Mouse (Mus musculus): Measurements from ENCODE around the gene Rabepk. TPM values are rescaled to one million over a fixed set of nuclear protein-coding genes. Genes with fewer than 3 reads are reported as not detected.
A peak's percentile ranks its signal among the peaks of the same experiment; 100 is the strongest.
"Not testable (repeated sequence)": the region's sequence is repeated elsewhere in the genome, so short reads cannot be mapped to it uniquely, and the experiment has no call there.

Gene Rabepk
- polyA plus RNA-seq, 1 experiment: 21.0 TPM

GRCm38 (mm10) chr2:34772252-34773235, 27.2 kb downstream of the Rabepk start:
- TF ChIP-seq CTCF (IDR thresholded peaks at IDR 0.05; ENCODE audit: borderline replicate concordance, extremely low read depth, insufficient read depth, insufficient read length) (no peak), POLR2A (IDR thresholded peaks at IDR 0.05; ENCODE audit: borderline replicate concordance, extremely low read depth, insufficient read depth, insufficient read length, poor library complexity, severe bottlenecking) (no peak)
- DNase-seq (ENCODE audit: low read depth): no peak

GRCm38 (mm10) chr2:34771368-34772226, 28.1 kb downstream of the Rabepk start, which contains the start of gene Hspa5:
Hspa5 (plus strand) TSS chr2:34771970.
- TF ChIP-seq CTCF (IDR thresholded peaks at IDR 0.05; ENCODE audit: borderline replicate concordance, extremely low read depth, insufficient read depth, insufficient read length) (no peak), POLR2A (IDR thresholded peaks at IDR 0.05; ENCODE audit: borderline replicate concordance, extremely low read depth, insufficient read depth, insufficient read length, poor library complexity, severe bottlenecking) (peak; percentile 98; the same call in 1 of the 2 replicates)
- DNase-seq (ENCODE audit: low read depth): peak; percentile 100

GRCm38 (mm10) chr2:34770951-34771350, 28.8 kb downstream of the Rabepk start:
- peak; percentile 2 for DNase-seq (ENCODE audit: low read depth)
- TF ChIP-seq CTCF (IDR thresholded peaks at IDR 0.05; ENCODE audit: borderline replicate concordance, extremely low read depth, insufficient read depth, insufficient read length) (no peak), POLR2A (IDR thresholded peaks at IDR 0.05; ENCODE audit: borderline replicate concordance, extremely low read depth, insufficient read depth, insufficient read length, poor library complexity, severe bottlenecking) (no peak)

GRCm38 (mm10) chr2:34770049-34770448, 29.7 kb downstream of the Rabepk start:
- no peak for DNase-seq (ENCODE audit: low read depth)
- no peak for TF ChIP-seq POLR2A (IDR thresholded peaks at IDR 0.05; ENCODE audit: borderline replicate concordance, extremely low read depth, insufficient read depth, insufficient read length, poor library complexity, severe bottlenecking)
- TF ChIP-seq CTCF (IDR thresholded peaks at IDR 0.05; ENCODE audit: borderline replicate concordance, extremely low read depth, insufficient read depth, insufficient read length): no peak

- TF ChIP-seq CTCF (IDR thresholded peaks at IDR 0.05; ENCODE audit: borderline replicate concordance, extremely low read depth, insufficient read depth, insufficient read length) (no peak), POLR2A (IDR thresholded peaks at IDR 0.05; ENCODE audit: borderline replicate concordance, extremely low read depth, insufficient read depth, insufficient read length, poor library complexity, severe bottlenecking) (no peak)
These were observed 34.9 kb downstream of the Rabepk start for GRCm38 (mm10) chr2:34764801-34765200.

GRCm38 (mm10) chr2:34762872-34763271, 36.8 kb downstream of the Rabepk start:
- TF ChIP-seq POLR2A (IDR thresholded peaks at IDR 0.05; ENCODE audit: borderline replicate concordance, extremely low read depth, insufficient read depth, insufficient read length, poor library complexity, severe bottlenecking) (no peak), CTCF (IDR thresholded peaks at IDR 0.05; ENCODE audit: borderline replicate concordance, extremely low read depth, insufficient read depth, insufficient read length) (no peak)
- no peak for DNase-seq (ENCODE audit: low read depth)

More at GRCm38 (mm10) chr2:34764801-34765200, 34.9 kb downstream of the Rabepk start:
- no peak for DNase-seq (ENCODE audit: low read depth)

GRCm38 (mm10) chr2:34762174-34762573, 37.5 kb downstream of the Rabepk start:
- TF ChIP-seq CTCF (IDR thresholded peaks at IDR 0.05; ENCODE audit: borderline replicate concordance, extremely low read depth, insufficient read depth, insufficient read length) (no peak), POLR2A (IDR thresholded peaks at IDR 0.05; ENCODE audit: borderline replicate concordance, extremely low read depth, insufficient read depth, insufficient read length, poor library complexity, severe bottlenecking) (no peak)

GRCm38 (mm10) chr2:34761272-34761671, 38.4 kb downstream of the Rabepk start:
- not testable (repeated sequence) for DNase-seq (ENCODE audit: low read depth)

More at GRCm38 (mm10) chr2:34762174-34762573, 37.5 kb downstream of the Rabepk start:
- DNase-seq (ENCODE audit: low read depth): no peak

GRCm38 (mm10) chr2:34757341-34757740, 42.4 kb downstream of the Rabepk start:
- no peak for DNase-seq (ENCODE audit: low read depth)
- TF ChIP-seq CTCF (IDR thresholded peaks at IDR 0.05; ENCODE audit: borderline replicate concordance, extremely low read depth, insufficient read depth, insufficient read length) (no peak), POLR2A (IDR thresholded peaks at IDR 0.05; ENCODE audit: borderline replicate concordance, extremely low read depth, insufficient read depth, insufficient read length, poor library complexity, severe bottlenecking) (no peak)

GRCm38 (mm10) chr2:34754551-34755358, 45.0 kb downstream of the Rabepk start, which contains the start of gene Gapvd1:
Gapvd1 (minus strand) TSS chr2:34755232.
- TF ChIP-seq CTCF (IDR thresholded peaks at IDR 0.05; ENCODE audit: borderline replicate concordance, extremely low read depth, insufficient read depth, insufficient read length) (no peak), POLR2A (IDR thresholded peaks at IDR 0.05; ENCODE audit: borderline replicate concordance, extremely low read depth, insufficient read depth, insufficient read length, poor library complexity, severe bottlenecking) (no peak)
- DNase-seq (ENCODE audit: low read depth): peak; percentile 65
